Comparison of ENCODE assay signal across 30 mouse cellular contexts in genomic region chr1:83123201-83123600, GRCm38 (mm10). TPM values are rescaled to one million over a fixed set of nuclear protein-coding genes. Genes with fewer than 3 reads are reported as not detected.
DNase-seq lines count a peak whose midpoint lies in the region; ATAC-seq and TF ChIP-seq lines count a peak whose summit lies in the region.
"Had no signal": no experiment of that assay in that cellular context is flagged by ENCODE, and none has a peak within 500 bp of the region (broad histone marks: within the 10 kb centered on the region; RNA-seq: fewer than 3 reads in every experiment).

No protein-coding gene starts in this region.

- H3K27me3 ChIP-seq in embryonic facial prominence, embryonic 14.5 days (replicated peaks; ENCODE audit: control insufficient read depth, insufficient read depth, low read length): no peaks in the 10 kb centered on the region
- no peaks in the 10 kb centered on the region for H3K27me3 ChIP-seq in embryonic facial prominence, embryonic 10.5 days (replicated peaks; ENCODE audit: low read depth, poor library complexity, severe bottlenecking)
- H3K27me3 ChIP-seq in CH12.LX (replicated peaks): no peaks in the 10 kb centered on the region
- H3K27me3 ChIP-seq in hindbrain, postnatal 0 days (ENCODE audit: insufficient read depth, low read length): no peaks in the 10 kb centered on the region
- H3K27me3 ChIP-seq: embryonic facial prominence, embryonic 12.5 days; embryonic facial prominence, embryonic 15.5 days; forebrain, embryonic 12.5 days had no signal

- ATAC-seq in embryonic facial prominence, embryonic 14.5 days (ENCODE audit: low read depth): peak; percentile 67; the same call in 1 of the 2 replicates
- 0 out of 2 replicates have a peak, but pooled peaks have one; percentile 30 for ATAC-seq in megakaryocyte, adult 5-6 weeks (ENCODE audit: poor library complexity, severe bottlenecking)
- no peak for ATAC-seq in hindbrain, postnatal 0 days
- ATAC-seq: CD4-positive, CD25-positive, alpha-beta regulatory T cell, adult 4 months; forebrain, embryonic 14.5 days; forebrain, embryonic 16.5 days had no signal

- H3K4me1 ChIP-seq in embryonic facial prominence, embryonic 14.5 days (ENCODE audit: control insufficient read depth, insufficient read depth, low read length): no peaks in the 10 kb centered on the region
- H3K4me1 ChIP-seq in embryonic facial prominence, embryonic 10.5 days: no peaks in the 10 kb centered on the region
- H3K4me1 ChIP-seq in CH12.LX (ENCODE audit: control insufficient read depth in 1 of 2, insufficient read depth in 2 of 2): peaks cover 10 to 16% of the 10 kb centered on the region in 2 experiments
- H3K4me1 ChIP-seq in hindbrain, postnatal 0 days (ENCODE audit: insufficient read depth, low read length): no peaks in the 10 kb centered on the region
- H3K4me1 ChIP-seq: embryonic facial prominence, embryonic 12.5 days; embryonic facial prominence, embryonic 15.5 days; forebrain, embryonic 10.5 days; forebrain, embryonic 12.5 days had no signal

- no peak overlapping the region for H3K4me2 ChIP-seq in embryonic facial prominence, embryonic 14.5 days (ENCODE audit: low read depth, low read length)
- no peak overlapping the region for H3K4me2 ChIP-seq in CH12.LX (ENCODE audit: insufficient read depth, low read depth, poor library complexity, severe bottlenecking)
- no peak overlapping the region for H3K4me2 ChIP-seq in hindbrain, postnatal 0 days (ENCODE audit: low read depth, low read length)
- H3K4me2 ChIP-seq: embryonic facial prominence, embryonic 12.5 days; embryonic facial prominence, embryonic 15.5 days; forebrain, embryonic 12.5 days had no signal

- 75% methylated on average over 2 of the region's 2 CpGs for WGBS in embryonic facial prominence, embryonic 14.5 days
- WGBS in embryonic facial prominence, embryonic 10.5 days: 89% methylated on average over 2 of the region's 2 CpGs
- 81% methylated on average over 2 of the region's 2 CpGs for WGBS in hindbrain, postnatal 0 days

- TF ChIP-seq EP300 in CH12.LX (IDR thresholded peaks at IDR 0.05; ENCODE audit: low read length): no peak

- TF ChIP-seq RAD21 in CH12.LX (IDR thresholded peaks at IDR 0.05; ENCODE audit: low read depth, low read length): no peak

- no peaks in the 10 kb centered on the region for H3K9me3 ChIP-seq in embryonic facial prominence, embryonic 14.5 days (ENCODE audit: control insufficient read depth, low read length)
- H3K9me3 ChIP-seq in embryonic facial prominence, embryonic 10.5 days: no peaks in the 10 kb centered on the region
- H3K9me3 ChIP-seq in CH12.LX (replicated peaks; ENCODE audit: low read length): no peaks in the 10 kb centered on the region
- no peaks in the 10 kb centered on the region for H3K9me3 ChIP-seq in hindbrain, postnatal 0 days (ENCODE audit: low read length)
- H3K9me3 ChIP-seq: embryonic facial prominence, embryonic 12.5 days; embryonic facial prominence, embryonic 15.5 days; forebrain, embryonic 10.5 days; forebrain, embryonic 12.5 days had no signal

- no peaks in the 10 kb centered on the region for H3K79me2 ChIP-seq in CH12.LX (replicated peaks; ENCODE audit: control insufficient read depth, extremely low read depth, insufficient read depth, poor library complexity, severe bottlenecking)

- TF ChIP-seq POLR2A in CH12.LX (IDR thresholded peaks at IDR 0.05; ENCODE audit: low read depth, low read length): no peak

- H3K9ac ChIP-seq in embryonic facial prominence, embryonic 14.5 days (ENCODE audit: low read depth, low read length): no peak overlapping the region
- no peak overlapping the region for H3K9ac ChIP-seq in CH12.LX (ENCODE audit: insufficient read depth, low read depth)
- no peak overlapping the region for H3K9ac ChIP-seq in hindbrain, postnatal 0 days (replicated peaks; ENCODE audit: low read length)
- H3K9ac ChIP-seq: embryonic facial prominence, embryonic 12.5 days; embryonic facial prominence, embryonic 15.5 days; forebrain, embryonic 12.5 days had no signal

- no peak for TF ChIP-seq CTCF in CH12.LX (conservative IDR thresholded peaks at IDR 0.05 in 1 of 2, IDR thresholded peaks at IDR 0.05 in 1 of 2; ENCODE audit: low read depth in 2 of 2, low read length in 2 of 2)
- TF ChIP-seq CTCF in hindbrain, postnatal 0 days (IDR thresholded peaks at IDR 0.05; ENCODE audit: low read depth): no peak

- dilution Hi-C loops in CH12.LX (cut with MboI; ENCODE audit: extremely low pct_ligation_motif_present, extremely low pct_unique_long_range_greater_than_20kb, low sequenced_read_pairs): no loop called here

- in situ Hi-C loops in CH12.LX (cut with MboI; ENCODE audit: low pct_ligation_motif_present, low pct_unique_long_range_greater_than_20kb, low sequenced_read_pairs): no loop called here

- H3K4me3 ChIP-seq in embryonic facial prominence, embryonic 14.5 days (ENCODE audit: low read depth, low read length): no peak overlapping the region
- no peak overlapping the region for H3K4me3 ChIP-seq in embryonic facial prominence, embryonic 10.5 days
- H3K4me3 ChIP-seq in CH12.LX (replicated peaks in 1 of 3; ENCODE audit: low read depth in 2 of 3, low read length in 2 of 3, poor library complexity in 1 of 3): no peak overlapping the region
- no peak overlapping the region for H3K4me3 ChIP-seq in hindbrain, postnatal 0 days (ENCODE audit: low read length)
- H3K4me3 ChIP-seq: embryonic facial prominence, embryonic 12.5 days; embryonic facial prominence, embryonic 15.5 days; erythroblast, embryonic 14.5 days; forebrain, embryonic 10.5 days; forebrain, embryonic 12.5 days had no signal

- H3K36me3 ChIP-seq in embryonic facial prominence, embryonic 14.5 days (ENCODE audit: control insufficient read depth, insufficient read depth, low read length): no peaks in the 10 kb centered on the region
- H3K36me3 ChIP-seq in embryonic facial prominence, embryonic 10.5 days (replicated peaks): no peaks in the 10 kb centered on the region
- no peaks in the 10 kb centered on the region for H3K36me3 ChIP-seq in CH12.LX (replicated peaks in 1 of 2; ENCODE audit: control insufficient read depth in 1 of 2, insufficient read depth in 1 of 2, low read length in 1 of 2)
- no peaks in the 10 kb centered on the region for H3K36me3 ChIP-seq in hindbrain, postnatal 0 days (ENCODE audit: insufficient read depth, low read length)
- H3K36me3 ChIP-seq: embryonic facial prominence, embryonic 12.5 days; embryonic facial prominence, embryonic 15.5 days; forebrain, embryonic 10.5 days; forebrain, embryonic 12.5 days had no signal

- no peak for DNase-seq in embryonic facial prominence, embryonic 14.5 days (ENCODE audit: low spot score)
- no peak for DNase-seq in embryonic facial prominence, embryonic 10.5 days (ENCODE audit: low spot score)
- DNase-seq in urinary bladder, adult 18-20 months (ENCODE audit: low spot score in 2 of 2): peak; percentile 13 to 14
- no peak for DNase-seq in urinary bladder, postnatal 25 days (ENCODE audit: low spot score)
- no peak for DNase-seq in CH12.LX (ENCODE audit: extremely low read depth)
- no peak for DNase-seq in hindbrain, postnatal 0 days (ENCODE audit: low spot score)
- DNase-seq: adrenal gland, adult 2 months; adrenal gland, postnatal 10 days; adrenal gland, postnatal 25 days; B cell, adult 2 months; cerebellum, adult 11 months; cerebellum, adult 18-20 months; cerebellum, adult 8-10 months; cerebellum, adult 9-11 months; cerebellum, postnatal 14 days; cerebellum, postnatal 36 days; embryo, embryonic 11 days had no signal

- no peak overlapping the region for H3K27ac ChIP-seq in embryonic facial prominence, embryonic 14.5 days (replicated peaks; ENCODE audit: low read depth, low read length)
- no peak overlapping the region for H3K27ac ChIP-seq in embryonic facial prominence, embryonic 10.5 days (replicated peaks)
- no peak overlapping the region for H3K27ac ChIP-seq in CH12.LX (ENCODE audit: insufficient read depth, low read depth)
- H3K27ac ChIP-seq in hindbrain, postnatal 0 days: no peak overlapping the region
- H3K27ac ChIP-seq: embryonic facial prominence, embryonic 12.5 days; embryonic facial prominence, embryonic 15.5 days; forebrain, embryonic 10.5 days; forebrain, embryonic 12.5 days had no signal

TF ChIP-seq in CH12.LX, 34 proteins besides CTCF, POLR2A, EP300 and RAD21:
- TF ChIP-seq BHLHE40 (IDR thresholded peaks at IDR 0.05; ENCODE audit: low read depth, low read length) (peak; percentile 51; the same call in 1 of the 2 replicates), E2F4 (IDR thresholded peaks at IDR 0.05; ENCODE audit: insufficient replicate concordance, low read depth, low read length) (no peak), IRF4 (IDR thresholded peaks at IDR 0.05; ENCODE audit: low read depth, low read length) (peak; percentile 44; the same call in 1 of the 2 replicates)
TF ChIP-seq in CH12.LX: peak in this region for 2.

RNA-seq across cellular contexts. Expression of gene Ccl20, which starts 6.6 kb away (rescaled TPM):
- polyA plus RNA-seq in embryonic facial prominence, embryonic 14.5 days (2014; fragmentation: Nextera tagmentation; extraction: Ambion mirVana): 0.47 and 1.1 TPM in 2 replicates
- polyA plus RNA-seq in embryonic facial prominence, embryonic 10.5 days (2016; fragmentation: Nextera tagmentation; extraction: Ambion mirVana): not detected in 2 replicates
- total RNA-seq in CH12.LX (2012; rRNA removed) (0.42 and 3.4 TPM in 2 replicates), CH12.LX (2014; rRNA removed) (0.32 and 0.34 TPM in 2 replicates)
- polyA plus RNA-seq in CH12.LX (2012; ENCODE audit: insufficient read length, low read depth): not detected in 2 replicates
- not detected in 2 replicates for total RNA-seq in megakaryocyte, adult 5-6 weeks (2015)
- not detected in 2 replicates for total RNA-seq in megakaryocyte, adult 5-6 weeks (2017)
- total RNA-seq in hindbrain, postnatal 0 days (2014; rRNA removed): not detected in 2 replicates
- not detected in 2 replicates for polyA plus RNA-seq in hindbrain, postnatal 0 days (2015; fragmentation: Nextera tagmentation; extraction: Ambion mirVana)
- total RNA-seq: adrenal gland, adult 2 months; adrenal gland, postnatal 10 days; adrenal gland, postnatal 25 days; adrenal gland, postnatal 4 days; common myeloid progenitor, adult 5-6 weeks; MEL had no signal
- polyA plus RNA-seq: adrenal gland, adult 2 months; erythroblast, embryonic 14.5 days; forebrain, embryonic 10.5 days; forebrain, embryonic 12.5 days; forebrain, embryonic 14.5 days; forebrain, embryonic 16.5 days had no signal

RNA-seq across cellular contexts. Expression of gene Daw1, which starts 36.4 kb away (rescaled TPM):
- polyA plus RNA-seq in embryonic facial prominence, embryonic 14.5 days (2014; fragmentation: Nextera tagmentation; extraction: Ambion mirVana): 0.48 and 0.78 TPM in 2 replicates
- 0.18 TPM in 1 of 2 replicates, not detected in the other for polyA plus RNA-seq in embryonic facial prominence, embryonic 10.5 days (2016; fragmentation: Nextera tagmentation; extraction: Ambion mirVana)
- total RNA-seq in CH12.LX (2012; rRNA removed) (not detected in 2 replicates), CH12.LX (2014; rRNA removed) (not detected in 2 replicates)
- not detected in 2 replicates for polyA plus RNA-seq in CH12.LX (2012; ENCODE audit: insufficient read length, low read depth)
- total RNA-seq in megakaryocyte, adult 5-6 weeks (2015): not detected in 2 replicates
- not detected in 2 replicates for total RNA-seq in megakaryocyte, adult 5-6 weeks (2017)
- 0.94 and 1.5 TPM in 2 replicates for total RNA-seq in hindbrain, postnatal 0 days (2014; rRNA removed)
- polyA plus RNA-seq in hindbrain, postnatal 0 days (2015; fragmentation: Nextera tagmentation; extraction: Ambion mirVana): 1.5 and 2.3 TPM in 2 replicates
- total RNA-seq: adrenal gland, adult 2 months; adrenal gland, postnatal 10 days; adrenal gland, postnatal 25 days; common myeloid progenitor, adult 5-6 weeks; ES-E14; MEL had no signal
- polyA plus RNA-seq: adrenal gland, adult 2 months; CD4-positive, CD25-positive, alpha-beta regulatory T cell, adult 4 months; erythroblast, embryonic 14.5 days had no signal

Comparison
In these comparisons a context has a peak if more than half of its experiments do, and no peak if none do; other contexts are left out.
1. DNase-seq: peak in urinary bladder, adult 18-20 months (2 of 2); none in embryonic facial prominence, embryonic 14.5 days (single experiment), embryonic facial prominence, embryonic 10.5 days (single experiment), urinary bladder, postnatal 25 days (single experiment), CH12.LX (single experiment) and hindbrain, postnatal 0 days (single experiment).